Mouse (Mus musculus) bone marrow, adult 2 months (tissue): ENCODE results near the gene Ifitm6.

Experiments used
- CTCF ChIP-seq: fragments of 200-500 bp; IDR thresholded peaks from 2 replicates; pipeline ENCODE4 v1.5.1; 2011; ENCODE audit warnings: low read length, control low read depth; ENCODE audit not compliant: control insufficient read depth, insufficient read depth
- POLR2A ChIP-seq: fragments of 200-500 bp; IDR thresholded peaks from 2 replicates; pipeline ENCODE4 v1.6.1; 2011; ENCODE audit warnings: low read depth, mild to moderate bottlenecking, control low read depth, low read length, borderline replicate concordance; ENCODE audit not compliant: control insufficient read depth

- TF ChIP-seq POLR2A (no peak), CTCF (no peak)
Measured at GRCm38 (mm10) chr7:141062525-141062924, 44.8 kb upstream of the Ifitm6 start.
